Mouse (Mus musculus) CH12.LX (cell line): ENCODE results near the gene Stxbp3. TPM values are rescaled to one million over a fixed set of nuclear protein-coding genes. Genes with fewer than 3 reads are reported as not detected.

Experiments
- DNase-seq: peaks from one replicate; pipeline ENCODE4 v3.0.0-alpha.2; 2013; ENCODE audit errors: extremely low read depth
- H3K27ac ChIP-seq: 2 replicates; pipeline ENCODE4 v1.5.1; 2012; ENCODE audit warnings: low read depth, mild to moderate bottlenecking, control low read depth, moderate library complexity; ENCODE audit not compliant: insufficient read depth
- H3K27me3 ChIP-seq: replicated peaks from 2 replicates; pipeline ENCODE3; 2012; ENCODE audit warnings: inconsistent platforms
- H3K36me3 ChIP-seq, 2 experiments: replicated peaks in 1 of 2; 2 replicates each; pipeline versions ENCODE3 to v1.6.1; 2012; ENCODE audit warnings: inconsistent platforms in 1 of 2, low read length in 1 of 2, mild to moderate bottlenecking in 1 of 2, mixed read lengths in 1 of 2, moderate library complexity in 1 of 2; ENCODE audit not compliant: control insufficient read depth in 1 of 2, insufficient read depth in 1 of 2
- H3K4me1 ChIP-seq, 2 experiments: 2 replicates each; pipeline ENCODE4 v1.6.1; 2012; ENCODE audit warnings: inconsistent platforms in 1 of 2, moderate library complexity in 1 of 2; ENCODE audit not compliant: insufficient read depth in 2 of 2, control insufficient read depth in 1 of 2
- H3K4me2 ChIP-seq: 2 replicates; pipeline ENCODE4 v1.6.1; 2012; ENCODE audit warnings: low read depth, mild to moderate bottlenecking, control low read depth; ENCODE audit not compliant: poor library complexity, insufficient read depth, severe bottlenecking
- H3K4me3 ChIP-seq, 3 experiments: fragments of 150-350 bp in 1 of 3; sonication (generic) in 1 of 3; replicated peaks in 1 of 3; 2 replicates each; pipeline versions ENCODE3 to v1.5.1; 2011 to 2012; ENCODE audit warnings: low read depth in 2 of 3, low read length in 2 of 3, mild to moderate bottlenecking in 2 of 3, moderate library complexity in 2 of 3, control low read depth in 1 of 3, improper control_type of control experiment in 1 of 3, inconsistent platforms in 1 of 3, mixed read lengths in 1 of 3; ENCODE audit not compliant: poor library complexity in 1 of 3
- H3K79me2 ChIP-seq: replicated peaks from 2 replicates; pipeline ENCODE4 v1.6.1; 2012; ENCODE audit warnings: mild to moderate bottlenecking, moderate library complexity; ENCODE audit not compliant: control insufficient read depth, poor library complexity, insufficient read depth, severe bottlenecking; ENCODE audit errors: extremely low read depth
- H3K9ac ChIP-seq: 2 replicates; pipeline ENCODE4 v1.6.1; 2012; ENCODE audit warnings: low read depth, mild to moderate bottlenecking, control low read depth, moderate library complexity; ENCODE audit not compliant: insufficient read depth
- H3K9me3 ChIP-seq: replicated peaks from 2 replicates; pipeline ENCODE3; 2012; ENCODE audit warnings: low read length, inconsistent platforms, mixed read lengths
- BHLHE40 ChIP-seq: IDR thresholded peaks from 2 replicates; pipeline ENCODE4 v1.6.1; 2011; ENCODE audit warnings: mild to moderate bottlenecking, low read depth, low read length, improper control_type of control experiment
- ELF1 ChIP-seq: IDR thresholded peaks from 2 replicates; pipeline ENCODE4 v1.6.1; 2014; ENCODE audit warnings: low read depth, mild to moderate bottlenecking, inconsistent platforms, low read length, improper control_type of control experiment
- EP300 ChIP-seq: IDR thresholded peaks from 2 replicates; pipeline ENCODE4 v1.6.1; 2011; ENCODE audit warnings: low read length, improper control_type of control experiment
- ETS1 ChIP-seq: conservative IDR thresholded peaks from 2 replicates; pipeline ENCODE4 v1.6.1; 2012; ENCODE audit warnings: low read depth, mild to moderate bottlenecking, inconsistent platforms, low read length, improper control_type of control experiment, moderate library complexity
- GABPA ChIP-seq: IDR thresholded peaks from 2 replicates; pipeline ENCODE4 v1.6.1; 2012; ENCODE audit warnings: low read depth, low read length, improper control_type of control experiment, inconsistent platforms; ENCODE audit not compliant: insufficient replicate concordance
- IRF4 ChIP-seq: IDR thresholded peaks from 2 replicates; pipeline ENCODE4 v1.6.1; 2014; ENCODE audit warnings: low read depth, mild to moderate bottlenecking, inconsistent platforms, low read length, improper control_type of control experiment
- MAFK ChIP-seq: IDR thresholded peaks from 2 replicates; pipeline ENCODE4 v1.6.1; 2011; ENCODE audit warnings: low read length, improper control_type of control experiment; ENCODE audit not compliant: insufficient replicate concordance
- MAX ChIP-seq: IDR thresholded peaks from 2 replicates; pipeline ENCODE4 v1.6.1; 2011; ENCODE audit warnings: low read length, improper control_type of control experiment
- MAZ ChIP-seq: IDR thresholded peaks from 2 replicates; pipeline ENCODE4 v1.6.1; 2012; ENCODE audit warnings: low read depth, mild to moderate bottlenecking, inconsistent platforms, low read length, improper control_type of control experiment, moderate library complexity
- MXI1 ChIP-seq: IDR thresholded peaks from 2 replicates; pipeline ENCODE4 v1.6.1; 2011; ENCODE audit warnings: mild to moderate bottlenecking, low read depth, low read length, improper control_type of control experiment
- MYC ChIP-seq: IDR thresholded peaks from 2 replicates; pipeline ENCODE4 v1.6.1; 2011; ENCODE audit warnings: low read depth, mild to moderate bottlenecking, improper control_type of control experiment, low read length
- NELFE ChIP-seq: IDR thresholded peaks from 2 replicates; pipeline ENCODE4 v1.6.1; 2011; ENCODE audit warnings: low read depth, low read length, improper control_type of control experiment
- POLR2A ChIP-seq: IDR thresholded peaks from 2 replicates; pipeline ENCODE4 v1.6.1; 2011; ENCODE audit warnings: low read depth, mild to moderate bottlenecking, improper control_type of control experiment, low read length
- POLR2AphosphoS2 ChIP-seq: IDR thresholded peaks from 2 replicates; pipeline ENCODE4 v1.6.1; 2011; ENCODE audit warnings: low read depth, low read length, improper control_type of control experiment
- RCOR1 ChIP-seq: conservative IDR thresholded peaks from 2 replicates; pipeline ENCODE4 v1.6.1; 2012; ENCODE audit warnings: low read depth, mild to moderate bottlenecking, inconsistent platforms, low read length, improper control_type of control experiment
- SIN3A ChIP-seq: IDR thresholded peaks from 2 replicates; pipeline ENCODE4 v1.6.1; 2012; ENCODE audit warnings: low read length, improper control_type of control experiment, inconsistent platforms
- SMC3 ChIP-seq: IDR thresholded peaks from 2 replicates; pipeline ENCODE4 v1.6.1; 2011; ENCODE audit warnings: low read depth, low read length, improper control_type of control experiment
- UBTF ChIP-seq: IDR thresholded peaks from 2 replicates; pipeline ENCODE4 v1.6.1; 2012; ENCODE audit warnings: low read depth, mild to moderate bottlenecking, inconsistent platforms, low read length, improper control_type of control experiment, moderate library complexity
- USF1 ChIP-seq: IDR thresholded peaks from 2 replicates; pipeline ENCODE4 v1.6.1; 2014; ENCODE audit warnings: low read depth, mild to moderate bottlenecking, inconsistent platforms, low read length, improper control_type of control experiment
- ZC3H11A ChIP-seq: IDR thresholded peaks from 2 replicates; pipeline ENCODE4 v1.6.1; 2012; ENCODE audit warnings: low read depth, mild to moderate bottlenecking, inconsistent platforms, low read length, improper control_type of control experiment
- ZKSCAN1 ChIP-seq: IDR thresholded peaks from 2 replicates; pipeline ENCODE4 v1.6.1; 2012; ENCODE audit warnings: low read depth, inconsistent platforms, low read length, improper control_type of control experiment, borderline replicate concordance
- ZMIZ1 ChIP-seq: IDR thresholded peaks from 2 replicates; pipeline ENCODE4 v1.6.1; 2012; ENCODE audit warnings: low read depth, mild to moderate bottlenecking, inconsistent platforms, low read length, improper control_type of control experiment
- ZNF384 ChIP-seq: IDR thresholded peaks from 2 replicates; pipeline ENCODE4 v1.6.1; 2012; ENCODE audit warnings: low read depth, low read length, improper control_type of control experiment, inconsistent platforms
- dilution Hi-C: fragments of 300-500 bp; cut with MboI; formaldehyde crosslinking; loops from 2 replicates; pipeline ENCODE4 v1.14.3; 2020; ENCODE audit warnings: low sequenced_read_pairs; ENCODE audit not compliant: extremely low pct_unique_long_range_greater_than_20kb, extremely low pct_ligation_motif_present
- in situ Hi-C: fragments of 300-500 bp; cut with MboI; formaldehyde crosslinking; loops from 3 replicates; pipeline ENCODE4 v1.14.3; 2019; ENCODE audit warnings: low sequenced_read_pairs, low pct_ligation_motif_present, low pct_unique_long_range_greater_than_20kb, mixed read lengths
- polyA plus RNA-seq: library from polyadenylated mRNA; unstranded; fragments of >175 nt; gene quantifications from 2 replicates; pipeline ENCODE4 v1.2.1, GENCODE M21; 2012; ENCODE audit warnings: low read depth; ENCODE audit not compliant: insufficient read length
- total RNA-seq, 2 experiments: library from RNA; depleted of rRNA; stranded (reverse); fragments of 300-350 nt in 1 of 2; fragments of >200 nt in 1 of 2; gene quantifications; 2 replicates each; pipeline ENCODE4 v1.2.3; 2012 to 2014

The Stxbp3 gene
- total and polyA plus RNA-seq, 3 experiments, result 12.1 to 21.5 (median 14.4) TPM

- peak overlapping the region; percentile 66 for H3K27ac ChIP-seq
- H3K4me3 ChIP-seq, result no peak overlapping the region
- no peaks in the 10 kb centered on the region for H3K9me3 ChIP-seq
- H3K27me3 ChIP-seq, result no peaks in the 10 kb centered on the region
- peak overlapping the region; percentile 70; the same call in 1 of the 2 replicates for H3K4me2 ChIP-seq
- peaks cover 19 to 38% of the 10 kb centered on the region in 2 experiments for H3K36me3 ChIP-seq
- no peak overlapping the region for H3K9ac ChIP-seq
- in situ Hi-C loops, result loop anchor here (25.0 kb wide), 1 partner anchor 382 kb away; the partner anchor contains the start of gene Celsr2
- TF ChIP-seq ELF1 (no peak), POLR2AphosphoS2 (no peak), MXI1 (peak; percentile 71; the same call in 1 of the 2 replicates), ZKSCAN1 (no peak), MAFK (no peak), UBTF (no peak), ZNF384 (no peak), MAZ (0 out of 2 replicates have a peak, but pooled peaks have one; percentile 42), SMC3 (no peak), IRF4 (peak; percentile 44; the same call in 1 of the 2 replicates), MAX (peak; percentile 50; the same call in 1 of the 2 replicates), EP300 (0 out of 2 replicates have a peak, but pooled peaks have one; percentile 12), MYC (peak; percentile 83; the same call in 1 of the 2 replicates)
- H3K4me1 ChIP-seq, result peaks cover 15 to 41% of the 10 kb centered on the region in 2 experiments
- peak; percentile 63 for DNase-seq
- dilution Hi-C loops, result no loop called here
- no peaks in the 10 kb centered on the region for H3K79me2 ChIP-seq
These were observed 45.5 kb downstream of the Stxbp3 start for GRCm38 (mm10) chr3:108794780-108795179.

GRCm38 (mm10) chr3:108792420-108792819, 47.9 kb downstream of the Stxbp3 start:
- Histone ChIP-seq H3K27ac (no peak overlapping the region), H3K9ac (no peak overlapping the region), H3K4me2 (no peak overlapping the region), H3K36me3 (peaks cover 11 to 28% of the 10 kb centered on the region in 2 experiments), H3K4me1 (peaks cover 13 to 34% of the 10 kb centered on the region in 2 experiments), H3K27me3 (no peaks in the 10 kb centered on the region), H3K4me3 (no peak overlapping the region), H3K79me2 (no peaks in the 10 kb centered on the region), H3K9me3 (no peaks in the 10 kb centered on the region)
- dilution Hi-C loops (no loop called here), in situ Hi-C loops (loop anchor here (25.0 kb wide), 1 partner anchor 380 kb away; the partner anchor contains the start of gene Celsr2)
- no peak for DNase-seq
- TF ChIP-seq NELFE, result no peak
- TF ChIP-seq ELF1, result no peak
- no peak for TF ChIP-seq MYC
- no peak for TF ChIP-seq POLR2AphosphoS2
- TF ChIP-seq BHLHE40, result no peak
- TF ChIP-seq SIN3A, result no peak
- TF ChIP-seq GABPA, result no peak
- no peak for TF ChIP-seq ZC3H11A
- no peak for TF ChIP-seq EP300
- TF ChIP-seq ETS1, result no peak
- no peak for TF ChIP-seq RCOR1
- TF ChIP-seq ZMIZ1, result no peak
- no peak for TF ChIP-seq ZKSCAN1
- TF ChIP-seq MAX, result no peak
- no peak for TF ChIP-seq POLR2A
- no peak for TF ChIP-seq USF1
